Mouse (Mus musculus): ENCODE measurements around the gene Pibf1. TPM values are rescaled to one million over a fixed set of nuclear protein-coding genes. Genes with fewer than 3 reads are reported as not detected.

The Pibf1 gene
- total and polyA plus RNA-seq, 3 experiments: 1.8 to 7.2 (median 6.5) TPM

GRCm38 (mm10) chr14:99225929-99226328 lies 126.7 kb downstream of the Pibf1 start:
- TF ChIP-seq EP300 (IDR thresholded peaks at IDR 0.05; ENCODE audit: insufficient read depth, low read depth, low read length): no peak
- TF ChIP-seq POLR2A (IDR thresholded peaks at IDR 0.05; ENCODE audit: insufficient read depth, low read depth, low read length): no peak
- no peak for TF ChIP-seq CTCF (IDR thresholded peaks at IDR 0.05)
- H3K79me2 ChIP-seq (replicated peaks; ENCODE audit: control insufficient read depth, insufficient read depth, low read length): no peaks in the 10 kb centered on the region
- WGBS: over 99% methylated on average over 4 of the region's 4 CpGs
- H3K27me3 ChIP-seq (ENCODE audit: control insufficient read depth, insufficient read depth, low read length): no peaks in the 10 kb centered on the region
- H3K4me3 ChIP-seq: no peak overlapping the region
- H3K27ac ChIP-seq: no peak overlapping the region
- no peak for DNase-seq
- intact Hi-C loops (cut with DNase I): no loop called here
- H3K9ac ChIP-seq (ENCODE audit: low read depth, low read length): no peak overlapping the region
- no peaks in the 10 kb centered on the region for H3K36me3 ChIP-seq (ENCODE audit: control insufficient read depth, insufficient read depth, low read length)
- no peaks in the 10 kb centered on the region for H3K4me1 ChIP-seq (ENCODE audit: control insufficient read depth, insufficient read depth, low read length)

GRCm38 (mm10) chr14:99229071-99229780 lies 130.0 kb downstream of the Pibf1 start:
- no peaks in the 10 kb centered on the region for H3K27me3 ChIP-seq (ENCODE audit: control insufficient read depth, insufficient read depth, low read length)
- no peak overlapping the region for H3K27ac ChIP-seq
- H3K4me1 ChIP-seq (ENCODE audit: control insufficient read depth, insufficient read depth, low read length): no peaks in the 10 kb centered on the region
- DNase-seq: no peak
- no peaks in the 10 kb centered on the region for H3K36me3 ChIP-seq (ENCODE audit: control insufficient read depth, insufficient read depth, low read length)
- TF ChIP-seq POLR2A (IDR thresholded peaks at IDR 0.05; ENCODE audit: insufficient read depth, low read depth, low read length) (no peak), EP300 (IDR thresholded peaks at IDR 0.05; ENCODE audit: insufficient read depth, low read depth, low read length) (no peak), CTCF (IDR thresholded peaks at IDR 0.05) (no peak)
- intact Hi-C loops (cut with DNase I): no loop called here
- no peaks in the 10 kb centered on the region for H3K79me2 ChIP-seq (replicated peaks; ENCODE audit: control insufficient read depth, insufficient read depth, low read length)
- no peak overlapping the region for H3K4me3 ChIP-seq
- 86% methylated on average over 11 of the region's 11 CpGs for WGBS
- no peak overlapping the region for H3K9ac ChIP-seq (ENCODE audit: low read depth, low read length)

DNA sequence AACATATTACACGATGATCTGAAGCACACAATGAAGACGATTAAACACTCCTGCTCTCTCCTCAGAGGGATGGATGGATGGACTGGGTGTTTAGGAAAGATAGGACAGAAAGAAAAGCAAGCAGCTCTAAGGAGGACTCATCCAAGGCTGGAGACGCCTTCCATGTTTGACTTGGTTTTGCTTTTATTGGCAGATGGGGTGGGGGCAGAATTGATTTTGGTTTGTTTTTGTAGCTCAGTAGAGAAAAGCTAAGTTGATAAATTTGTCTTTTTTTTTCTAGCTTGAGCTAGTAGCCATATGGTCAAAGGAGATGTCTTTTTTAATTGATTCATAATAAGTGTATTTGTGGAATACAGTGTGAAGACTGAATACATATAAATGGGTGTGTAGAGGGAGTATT lies 133.8 kb downstream of the Pibf1 start:
- Histone ChIP-seq H3K27me3 (ENCODE audit: control insufficient read depth, insufficient read depth, low read length) (no peaks in the 10 kb centered on the region), H3K4me1 (ENCODE audit: control insufficient read depth, insufficient read depth, low read length) (no peaks in the 10 kb centered on the region), H3K36me3 (ENCODE audit: control insufficient read depth, insufficient read depth, low read length) (no peaks in the 10 kb centered on the region), H3K79me2 (replicated peaks; ENCODE audit: control insufficient read depth, insufficient read depth, low read length) (no peaks in the 10 kb centered on the region), H3K27ac (no peak overlapping the region), H3K4me3 (no peak overlapping the region), H3K9ac (ENCODE audit: low read depth, low read length) (no peak overlapping the region)
- no peak for DNase-seq
- TF ChIP-seq POLR2A (IDR thresholded peaks at IDR 0.05; ENCODE audit: insufficient read depth, low read depth, low read length) (no peak), CTCF (IDR thresholded peaks at IDR 0.05) (no peak), EP300 (IDR thresholded peaks at IDR 0.05; ENCODE audit: insufficient read depth, low read depth, low read length) (no peak)
- intact Hi-C loops (cut with DNase I): no loop called here
- 86% methylated on average over 3 of the region's 3 CpGs for WGBS

- TF ChIP-seq POLR2A (IDR thresholded peaks at IDR 0.05; ENCODE audit: insufficient read depth, low read depth, low read length) (no peak), EP300 (IDR thresholded peaks at IDR 0.05; ENCODE audit: insufficient read depth, low read depth, low read length) (no peak), CTCF (IDR thresholded peaks at IDR 0.05) (no peak)
- Histone ChIP-seq H3K27ac (no peak overlapping the region), H3K4me1 (ENCODE audit: control insufficient read depth, insufficient read depth, low read length) (no peaks in the 10 kb centered on the region), H3K27me3 (ENCODE audit: control insufficient read depth, insufficient read depth, low read length) (no peaks in the 10 kb centered on the region), H3K4me3 (no peak overlapping the region), H3K9ac (ENCODE audit: low read depth, low read length) (no peak overlapping the region), H3K36me3 (ENCODE audit: control insufficient read depth, insufficient read depth, low read length) (no peaks in the 10 kb centered on the region), H3K79me2 (replicated peaks; ENCODE audit: control insufficient read depth, insufficient read depth, low read length) (no peaks in the 10 kb centered on the region)
- WGBS: 58% methylated on average over 5 of the region's 5 CpGs
- intact Hi-C loops (cut with DNase I): no loop called here
- no peak for DNase-seq
Observed at GRCm38 (mm10) chr14:99237115-99237514, 137.9 kb downstream of the Pibf1 start.

DNA sequence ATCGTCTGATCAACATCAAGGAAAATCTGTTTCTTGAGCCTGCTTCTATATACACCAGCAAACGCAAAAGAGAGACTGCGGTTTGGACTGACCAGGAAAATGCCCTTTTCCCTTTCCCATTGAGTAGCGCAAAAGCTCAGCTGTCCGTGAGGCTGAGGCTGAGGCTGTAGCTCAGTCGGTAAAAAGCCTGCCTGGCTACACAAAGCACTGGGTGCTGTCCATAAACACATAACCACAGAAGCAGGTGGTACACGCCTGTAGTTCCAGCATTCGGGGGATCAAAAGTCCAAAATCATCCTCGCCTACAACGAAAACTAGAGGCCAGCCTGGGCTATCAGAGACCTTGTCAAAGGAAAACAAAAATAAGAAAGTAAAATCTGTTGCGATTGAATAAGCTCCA lies 141.3 kb downstream of the Pibf1 start:
- H3K27me3 ChIP-seq (ENCODE audit: control insufficient read depth, insufficient read depth, low read length): no peaks in the 10 kb centered on the region
- DNase-seq: no peak
- H3K36me3 ChIP-seq (ENCODE audit: control insufficient read depth, insufficient read depth, low read length): no peaks in the 10 kb centered on the region
- WGBS: 89% methylated on average over 11 of the region's 11 CpGs
- intact Hi-C loops (cut with DNase I): no loop called here
- H3K79me2 ChIP-seq (replicated peaks; ENCODE audit: control insufficient read depth, insufficient read depth, low read length): no peaks in the 10 kb centered on the region
- H3K4me3 ChIP-seq: no peak overlapping the region
- H3K27ac ChIP-seq: no peak overlapping the region
- H3K4me1 ChIP-seq (ENCODE audit: control insufficient read depth, insufficient read depth, low read length): no peaks in the 10 kb centered on the region
- no peak for TF ChIP-seq POLR2A (IDR thresholded peaks at IDR 0.05; ENCODE audit: insufficient read depth, low read depth, low read length)
- TF ChIP-seq CTCF (IDR thresholded peaks at IDR 0.05): no peak
- H3K9ac ChIP-seq (ENCODE audit: low read depth, low read length): no peak overlapping the region

DNA sequence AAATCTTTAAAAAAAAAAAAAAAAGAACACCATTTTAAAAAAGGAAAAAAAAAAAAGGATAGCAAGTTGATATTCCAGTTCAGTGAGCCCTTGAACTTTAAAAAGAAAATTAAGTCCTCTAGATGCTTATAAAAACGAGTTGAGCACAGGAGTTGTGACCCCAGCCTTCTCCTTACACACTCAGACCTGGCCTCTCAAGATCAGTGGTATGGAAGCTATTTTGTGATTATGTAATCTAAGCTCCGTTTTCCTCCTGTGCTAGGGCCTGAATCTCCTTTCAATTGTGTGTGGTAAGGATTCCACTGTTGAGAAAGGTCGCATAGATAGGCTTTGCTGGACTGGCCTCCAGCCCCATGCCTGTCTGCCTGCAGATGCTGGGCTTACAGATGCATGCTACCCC lies 145.3 kb downstream of the Pibf1 start:
- Histone ChIP-seq H3K4me1 (ENCODE audit: control insufficient read depth, insufficient read depth, low read length) (no peaks in the 10 kb centered on the region), H3K36me3 (ENCODE audit: control insufficient read depth, insufficient read depth, low read length) (no peaks in the 10 kb centered on the region), H3K79me2 (replicated peaks; ENCODE audit: control insufficient read depth, insufficient read depth, low read length) (no peaks in the 10 kb centered on the region), H3K27me3 (ENCODE audit: control insufficient read depth, insufficient read depth, low read length) (no peaks in the 10 kb centered on the region), H3K4me3 (no peak overlapping the region), H3K27ac (no peak overlapping the region), H3K9ac (ENCODE audit: low read depth, low read length) (no peak overlapping the region)
- TF ChIP-seq POLR2A (IDR thresholded peaks at IDR 0.05; ENCODE audit: insufficient read depth, low read depth, low read length) (no peak), EP300 (IDR thresholded peaks at IDR 0.05; ENCODE audit: insufficient read depth, low read depth, low read length) (no peak), CTCF (IDR thresholded peaks at IDR 0.05) (no peak)
- WGBS: 66% methylated on average over 3 of the region's 3 CpGs
- no peak for DNase-seq
- intact Hi-C loops (cut with DNase I): no loop called here

All from heart, adult 2 months (tissue).